Mouse (Mus musculus): ENCODE results near the gene Zcchc10. TPM values are rescaled to one million over a fixed set of nuclear protein-coding genes. Genes with fewer than 3 reads are reported as not detected.

The Zcchc10 gene
- polyA plus RNA-seq, 1 experiment from 2014 or later: 24.9 TPM

- H3K4me3 ChIP-seq (ENCODE audit: low read depth, low read length): peak overlapping the region; percentile 78
- H3K27me3 ChIP-seq (ENCODE audit: control insufficient read depth, insufficient read depth, low read length): no peaks in the 10 kb centered on the region
- H3K9me3 ChIP-seq (replicated peaks; ENCODE audit: control insufficient read depth, low read length): no peaks in the 10 kb centered on the region
- peaks cover 27% of the 10 kb centered on the region for H3K4me1 ChIP-seq (ENCODE audit: control insufficient read depth, insufficient read depth, low read length)
- no peak for ATAC-seq (replicated peaks; ENCODE audit: insufficient number of reproducible peaks, low FRiP score, low TSS enrichment)
- H3K27ac ChIP-seq (ENCODE audit: low read depth, low read length): no peak overlapping the region
- H3K36me3 ChIP-seq (ENCODE audit: control insufficient read depth, insufficient read depth, low read length): no peaks in the 10 kb centered on the region; the same call in 1 of the 2 replicates
- peak overlapping the region; percentile 73 for H3K4me2 ChIP-seq
- peak overlapping the region; percentile 91; the same call in 1 of the 2 replicates for H3K9ac ChIP-seq (ENCODE audit: low read depth, low read length)
- WGBS (ENCODE audit: insufficient replicate concordance): 84% methylated on average over 7 of the region's 7 CpGs
Observed at GRCm38 (mm10) chr11:53297947-53298860, 26.3 kb upstream of the Zcchc10 start.

DNA sequence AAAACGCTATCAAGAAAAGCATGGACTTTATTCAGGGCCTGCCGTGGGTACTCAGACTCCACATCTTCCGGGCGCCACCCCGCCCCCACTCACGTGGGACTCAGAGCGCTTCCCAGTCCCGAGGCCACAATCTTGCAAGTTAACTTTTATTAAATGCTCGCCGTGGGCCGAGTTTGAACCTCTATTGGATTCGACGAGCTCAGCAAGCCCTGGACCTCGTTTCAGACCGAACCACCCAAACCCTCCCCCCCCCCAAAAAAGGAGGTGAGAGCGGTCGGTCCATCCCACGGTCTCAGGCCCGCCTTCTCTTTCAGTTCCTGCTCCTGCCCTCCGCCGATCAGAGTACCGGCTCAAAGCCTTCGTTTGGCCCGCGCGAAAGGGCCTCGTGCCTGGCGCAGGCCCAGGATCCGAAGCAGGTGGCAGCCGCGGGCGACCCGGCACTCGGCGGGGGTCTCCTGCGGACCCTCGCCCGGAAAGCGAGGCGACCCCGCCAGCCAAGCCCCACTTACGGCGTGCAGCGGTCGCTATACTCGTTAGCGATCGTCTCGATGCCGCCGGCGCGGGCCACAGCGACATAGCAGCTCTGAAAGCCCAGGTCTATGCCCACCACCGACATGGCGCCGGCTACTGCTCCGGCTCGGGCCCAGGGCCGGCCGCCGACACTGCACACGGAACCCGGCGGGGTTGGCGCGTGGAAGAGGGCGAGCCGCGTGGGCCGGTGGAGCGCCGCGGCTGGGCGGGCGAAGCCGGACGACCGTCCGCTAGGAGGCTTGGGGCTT is 24.7 kb upstream of the Zcchc10 start:
- Histone ChIP-seq H3K9ac (ENCODE audit: low read depth, low read length) (peak overlapping the region; percentile 91), H3K36me3 (ENCODE audit: control insufficient read depth, insufficient read depth, low read length) (no peaks in the 10 kb centered on the region; the same call in 1 of the 2 replicates)
- WGBS (ENCODE audit: insufficient replicate concordance): under 1% methylated on average over 80 of the region's 80 CpGs

DNA sequence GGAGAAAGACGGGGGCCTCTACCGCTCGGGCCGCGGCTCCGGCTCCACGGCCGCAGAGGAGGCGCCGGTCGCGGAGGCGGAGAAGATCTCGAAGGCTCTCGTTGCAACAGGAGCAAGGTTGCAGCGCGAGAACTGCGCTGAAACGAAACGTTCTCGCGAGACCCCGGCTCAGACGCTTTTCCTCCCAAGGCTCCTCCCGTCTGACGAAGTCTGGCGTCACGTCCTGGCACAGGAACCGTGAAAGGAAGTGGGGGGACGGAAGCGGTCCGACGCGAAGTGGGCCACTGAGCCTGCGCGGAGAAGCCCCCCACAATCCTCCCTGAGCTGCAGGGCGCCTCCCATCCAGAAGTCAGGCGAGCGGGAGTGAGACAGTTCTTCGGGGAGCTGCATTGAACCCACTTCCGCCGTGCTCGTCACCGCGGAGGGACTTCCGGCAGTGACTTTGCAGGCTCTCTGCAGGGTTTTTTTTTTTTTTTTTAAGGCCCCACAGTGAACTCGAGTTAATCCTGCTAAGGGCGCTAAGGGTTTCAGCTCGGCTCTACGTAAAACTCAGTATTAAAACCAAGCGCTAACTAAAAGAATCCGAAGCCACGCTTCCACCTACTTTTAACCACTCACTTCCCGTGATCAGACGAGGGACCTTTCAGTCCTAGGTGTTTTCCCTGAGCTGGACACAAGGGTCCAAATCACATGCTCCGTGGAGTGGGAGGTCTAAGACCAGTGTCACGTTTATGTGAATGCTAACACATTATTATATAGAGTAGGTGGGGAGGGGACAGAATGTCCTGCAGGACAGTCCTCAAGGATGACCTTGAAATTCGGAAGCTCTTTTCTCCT is 23.9 kb upstream of the Zcchc10 start, which contains the start of gene Hspa4:
Hspa4 (minus strand) TSS at position 128 of the 837 bp plus-strand sequence.
- WGBS (ENCODE audit: insufficient replicate concordance): under 1% methylated on average over 56 of the region's 58 CpGs
- no peaks in the 10 kb centered on the region for H3K27me3 ChIP-seq (ENCODE audit: control insufficient read depth, insufficient read depth, low read length)
- peak within 1 kb of the TSS; percentile 99 for H3K27ac ChIP-seq (ENCODE audit: low read depth, low read length)
- ATAC-seq (replicated peaks; ENCODE audit: insufficient number of reproducible peaks, low FRiP score, low TSS enrichment): peak; percentile 91
- H3K4me3 ChIP-seq (ENCODE audit: low read depth, low read length): peak within 1 kb of the TSS; percentile 78
- peaks cover 24% of the 10 kb centered on the region for H3K4me1 ChIP-seq (ENCODE audit: control insufficient read depth, insufficient read depth, low read length)
- peak within 1 kb of the TSS; percentile 73 for H3K4me2 ChIP-seq
- H3K9ac ChIP-seq (ENCODE audit: low read depth, low read length): peak within 1 kb of the TSS; percentile 91
- H3K9me3 ChIP-seq (replicated peaks; ENCODE audit: control insufficient read depth, low read length): no peaks in the 10 kb centered on the region
- no peaks in the 10 kb centered on the region; the same call in 1 of the 2 replicates for H3K36me3 ChIP-seq (ENCODE audit: control insufficient read depth, insufficient read depth, low read length)

More for the DNA sequence above, 24.7 kb upstream of the Zcchc10 start:
- Histone ChIP-seq H3K4me3 (ENCODE audit: low read depth, low read length) (peak overlapping the region; percentile 78), H3K4me1 (ENCODE audit: control insufficient read depth, insufficient read depth, low read length) (peaks cover 25% of the 10 kb centered on the region), H3K4me2 (peak overlapping the region; percentile 73), H3K9me3 (replicated peaks; ENCODE audit: control insufficient read depth, low read length) (no peaks in the 10 kb centered on the region), H3K27ac (ENCODE audit: low read depth, low read length) (peak overlapping the region; percentile 99), H3K27me3 (ENCODE audit: control insufficient read depth, insufficient read depth, low read length) (no peaks in the 10 kb centered on the region)
- peak; percentile 56; the same call in 1 of the 2 replicates for ATAC-seq (replicated peaks; ENCODE audit: insufficient number of reproducible peaks, low FRiP score, low TSS enrichment)

DNA sequence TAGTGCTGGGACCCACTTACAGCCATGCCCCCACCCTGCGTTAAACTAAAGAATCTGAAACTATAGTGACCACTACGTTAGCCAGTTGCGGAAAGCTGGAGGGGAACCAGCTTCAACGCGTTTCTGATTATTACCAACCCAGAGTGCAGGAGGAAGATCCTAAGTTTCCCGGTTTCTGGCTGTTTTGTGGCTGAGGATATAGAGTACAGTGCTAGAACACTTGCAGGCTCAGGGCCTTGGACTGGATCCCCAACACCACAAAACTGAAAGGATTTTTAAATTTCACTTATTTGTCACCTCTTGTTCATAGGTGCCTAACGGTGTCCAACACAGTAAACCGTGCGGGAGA is 23.3 kb upstream of the Zcchc10 start:
- Histone ChIP-seq H3K9ac (ENCODE audit: low read depth, low read length) (peak overlapping the region; percentile 91), H3K27ac (ENCODE audit: low read depth, low read length) (peak overlapping the region; percentile 99), H3K4me2 (peak overlapping the region; percentile 73), H3K27me3 (ENCODE audit: control insufficient read depth, insufficient read depth, low read length) (no peaks in the 10 kb centered on the region), H3K4me1 (ENCODE audit: control insufficient read depth, insufficient read depth, low read length) (peaks cover 24% of the 10 kb centered on the region), H3K9me3 (replicated peaks; ENCODE audit: control insufficient read depth, low read length) (no peaks in the 10 kb centered on the region), H3K4me3 (ENCODE audit: low read depth, low read length) (peak overlapping the region; percentile 78), H3K36me3 (ENCODE audit: control insufficient read depth, insufficient read depth, low read length) (no peaks in the 10 kb centered on the region; the same call in 1 of the 2 replicates)
- WGBS (ENCODE audit: insufficient replicate concordance): 53% methylated on average over 9 of the region's 9 CpGs
- no peak for ATAC-seq (replicated peaks; ENCODE audit: insufficient number of reproducible peaks, low FRiP score, low TSS enrichment)

DNA sequence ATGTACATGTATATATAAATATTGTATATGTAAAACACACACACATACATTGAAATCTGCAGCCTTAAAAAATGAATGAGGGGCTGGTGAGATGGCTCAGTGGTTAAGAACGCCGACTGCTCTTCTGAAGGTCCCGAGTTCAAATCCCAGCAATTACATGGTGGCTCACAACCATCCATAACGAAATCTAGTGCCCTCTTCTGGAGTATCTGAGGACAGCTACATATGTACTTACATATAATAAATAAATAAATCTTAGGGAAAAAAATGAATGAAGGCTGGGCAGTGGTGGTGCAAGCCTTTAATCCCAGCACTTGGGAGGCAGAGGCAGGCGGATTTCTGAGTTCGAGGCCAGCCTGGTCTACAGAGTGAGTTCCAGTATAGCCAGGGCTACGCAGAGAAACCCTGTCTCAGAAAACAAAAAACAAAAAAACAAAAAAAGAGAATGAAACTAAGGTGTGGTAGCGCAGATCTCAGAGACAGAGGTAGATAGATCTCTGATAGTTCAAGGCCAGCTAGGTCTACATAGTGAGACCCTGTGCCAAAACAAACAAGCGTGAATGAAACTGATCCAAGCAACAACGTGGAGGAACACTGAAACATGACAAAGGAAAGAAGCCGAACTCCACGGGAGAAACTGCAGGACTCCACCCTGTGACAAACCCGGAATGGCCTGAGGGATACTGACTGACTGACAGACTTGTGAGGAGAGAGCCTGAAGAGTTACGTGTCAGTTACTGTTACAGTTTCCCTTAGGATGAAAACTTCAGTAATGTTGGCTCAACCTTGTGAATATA is 20.2 kb upstream of the Zcchc10 start:
- 83% methylated on average over 14 of the region's 14 CpGs for WGBS (ENCODE audit: insufficient replicate concordance)

GRCm38 (mm10) chr11:53306965-53307364 is 17.5 kb upstream of the Zcchc10 start:
- Histone ChIP-seq H3K27ac (ENCODE audit: low read depth, low read length) (no peak overlapping the region), H3K27me3 (ENCODE audit: control insufficient read depth, insufficient read depth, low read length) (no peaks in the 10 kb centered on the region), H3K4me2 (no peak overlapping the region), H3K9ac (ENCODE audit: low read depth, low read length) (no peak overlapping the region), H3K9me3 (replicated peaks; ENCODE audit: control insufficient read depth, low read length) (no peaks in the 10 kb centered on the region), H3K36me3 (ENCODE audit: control insufficient read depth, insufficient read depth, low read length) (no peaks in the 10 kb centered on the region), H3K4me1 (ENCODE audit: control insufficient read depth, insufficient read depth, low read length) (peaks cover 19% of the 10 kb centered on the region), H3K4me3 (ENCODE audit: low read depth, low read length) (no peak overlapping the region)
- ATAC-seq (replicated peaks; ENCODE audit: insufficient number of reproducible peaks, low FRiP score, low TSS enrichment): no peak
- 66% methylated on average over 2 of the region's 2 CpGs for WGBS (ENCODE audit: insufficient replicate concordance)

More for the DNA sequence above, 20.2 kb upstream of the Zcchc10 start:
- H3K4me3 ChIP-seq (ENCODE audit: low read depth, low read length): no peak overlapping the region
- H3K9ac ChIP-seq (ENCODE audit: low read depth, low read length): no peak overlapping the region
- H3K36me3 ChIP-seq (ENCODE audit: control insufficient read depth, insufficient read depth, low read length): no peaks in the 10 kb centered on the region
- no peaks in the 10 kb centered on the region for H3K27me3 ChIP-seq (ENCODE audit: control insufficient read depth, insufficient read depth, low read length)
- no peaks in the 10 kb centered on the region for H3K9me3 ChIP-seq (replicated peaks; ENCODE audit: control insufficient read depth, low read length)
- no peak overlapping the region for H3K4me2 ChIP-seq
- peaks cover 23% of the 10 kb centered on the region for H3K4me1 ChIP-seq (ENCODE audit: control insufficient read depth, insufficient read depth, low read length)
- ATAC-seq (replicated peaks; ENCODE audit: insufficient number of reproducible peaks, low FRiP score, low TSS enrichment): no peak
- H3K27ac ChIP-seq (ENCODE audit: low read depth, low read length): no peak overlapping the region

DNA sequence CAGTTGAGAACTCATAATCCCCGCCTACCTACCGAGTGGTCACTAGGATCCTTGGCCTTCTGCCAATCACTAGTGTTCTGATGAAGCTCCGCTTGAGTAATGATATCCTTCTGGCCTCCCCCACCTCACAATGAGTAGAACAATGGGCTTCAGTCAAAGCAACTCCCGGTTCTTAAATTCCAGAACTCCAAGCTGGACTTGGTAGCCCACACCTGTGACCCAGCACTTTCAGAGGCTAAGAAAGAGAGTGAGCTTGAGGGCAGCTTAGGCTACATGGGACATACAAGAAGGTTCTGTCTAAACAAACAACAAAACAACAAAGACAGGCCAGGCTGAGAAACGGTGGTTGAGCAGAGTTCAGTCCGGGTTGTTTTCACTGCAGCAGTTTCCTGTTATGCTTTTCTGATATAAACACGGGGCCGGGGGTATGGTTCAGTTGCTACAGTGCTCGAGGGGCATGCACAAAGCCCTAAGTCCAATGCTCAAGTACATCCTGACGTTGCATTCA is 16.9 kb upstream of the Zcchc10 start:
- Histone ChIP-seq H3K4me2 (no peak overlapping the region), H3K4me3 (ENCODE audit: low read depth, low read length) (no peak overlapping the region), H3K27me3 (ENCODE audit: control insufficient read depth, insufficient read depth, low read length) (no peaks in the 10 kb centered on the region), H3K36me3 (ENCODE audit: control insufficient read depth, insufficient read depth, low read length) (no peaks in the 10 kb centered on the region), H3K9ac (ENCODE audit: low read depth, low read length) (no peak overlapping the region), H3K4me1 (ENCODE audit: control insufficient read depth, insufficient read depth, low read length) (peaks cover 19% of the 10 kb centered on the region), H3K27ac (ENCODE audit: low read depth, low read length) (peak overlapping the region; percentile 71), H3K9me3 (replicated peaks; ENCODE audit: control insufficient read depth, low read length) (no peaks in the 10 kb centered on the region)
- ATAC-seq (replicated peaks; ENCODE audit: insufficient number of reproducible peaks, low FRiP score, low TSS enrichment): peak; percentile 42
- 63% methylated on average over 10 of the region's 10 CpGs for WGBS (ENCODE audit: insufficient replicate concordance)

All from heart, embryonic 11.5 days (tissue).